Mouse (Mus musculus): Measurements from ENCODE around the gene Sctr. TPM values are rescaled to one million over a fixed set of nuclear protein-coding genes. Genes with fewer than 3 reads are reported as not detected.
A peak's percentile ranks its signal among the peaks of the same experiment; 100 is the strongest.

The Sctr gene
- polyA plus RNA-seq, 1 experiment from 2014 or later, result 0.42 TPM

GRCm38 (mm10) chr1:120109741-120110432 is 103.2 kb downstream of the Sctr start:
- Histone ChIP-seq H3K4me2 (replicated peaks; ENCODE audit: low read depth, low read length) (no peak overlapping the region), H3K9ac (replicated peaks; ENCODE audit: low read length) (no peak overlapping the region), H3K4me3 (ENCODE audit: low read length) (no peak overlapping the region), H3K27me3 (ENCODE audit: insufficient read depth, low read length) (no peaks in the 10 kb centered on the region), H3K4me1 (ENCODE audit: insufficient read depth, low read length) (no peaks in the 10 kb centered on the region), H3K36me3 (ENCODE audit: insufficient read depth, low read length) (peaks cover 23% of the 10 kb centered on the region), H3K27ac (ENCODE audit: low read length) (peak overlapping the region; percentile 60; the same call in 1 of the 2 replicates), H3K9me3 (ENCODE audit: low read length) (peaks cover 8% of the 10 kb centered on the region)
- WGBS, result 79% methylated on average over 19 of the region's 19 CpGs
- ATAC-seq (ENCODE audit: low FRiP score, low TSS enrichment), result peak; percentile 42; the same call in 1 of the 2 replicates

- Histone ChIP-seq H3K9ac (replicated peaks; ENCODE audit: low read length) (no peak overlapping the region), H3K4me2 (replicated peaks; ENCODE audit: low read depth, low read length) (no peak overlapping the region), H3K4me1 (ENCODE audit: insufficient read depth, low read length) (no peaks in the 10 kb centered on the region), H3K4me3 (ENCODE audit: low read length) (no peak overlapping the region), H3K36me3 (ENCODE audit: insufficient read depth, low read length) (peaks cover 37% of the 10 kb centered on the region), H3K9me3 (ENCODE audit: low read length) (peaks cover 9% of the 10 kb centered on the region), H3K27me3 (ENCODE audit: insufficient read depth, low read length) (no peaks in the 10 kb centered on the region), H3K27ac (ENCODE audit: low read length) (no peak overlapping the region)
- ATAC-seq (ENCODE audit: low FRiP score, low TSS enrichment), result no peak
- 87% methylated on average over 8 of the region's 8 CpGs for WGBS
Measured at GRCm38 (mm10) chr1:120111766-120112165, 105.1 kb downstream of the Sctr start.

- Histone ChIP-seq H3K4me1 (ENCODE audit: insufficient read depth, low read length) (peaks cover 6% of the 10 kb centered on the region; the same call in 1 of the 2 replicates), H3K36me3 (ENCODE audit: insufficient read depth, low read length) (peaks cover 42% of the 10 kb centered on the region), H3K9me3 (ENCODE audit: low read length) (peaks cover 9% of the 10 kb centered on the region), H3K9ac (replicated peaks; ENCODE audit: low read length) (no peak overlapping the region), H3K4me3 (ENCODE audit: low read length) (no peak overlapping the region), H3K27me3 (ENCODE audit: insufficient read depth, low read length) (no peaks in the 10 kb centered on the region), H3K27ac (ENCODE audit: low read length) (no peak overlapping the region), H3K4me2 (replicated peaks; ENCODE audit: low read depth, low read length) (no peak overlapping the region)
- WGBS, result 84% methylated on average over 12 of the region's 12 CpGs
- ATAC-seq (ENCODE audit: low FRiP score, low TSS enrichment), result 0 out of 2 replicates have a peak, but pooled peaks have one; percentile 28
Measured at GRCm38 (mm10) chr1:120112251-120113187, 105.8 kb downstream of the Sctr start.

Other genes with a start within 250 kb of the Sctr start
- gene Ptpn4, start 169.3 kb upstream of the Sctr start, polyA plus RNA-seq (2015; fragmentation: Nextera tagmentation; extraction: Ambion mirVana), result 5.1 and 5.8 TPM in 2 replicates
- 8.7 and 9.2 TPM in 2 replicates for gene Tmem177, start 93.7 kb upstream of the Sctr start, polyA plus RNA-seq (2015; fragmentation: Nextera tagmentation; extraction: Ambion mirVana)
- 0.21 and 0.22 TPM in 2 replicates for gene Cfap221, start 9.7 kb upstream of the Sctr start, polyA plus RNA-seq (2015; fragmentation: Nextera tagmentation; extraction: Ambion mirVana)
- 78.9 and 83.5 TPM in 2 replicates for gene Tmem37, start 67.2 kb downstream of the Sctr start, polyA plus RNA-seq (2015; fragmentation: Nextera tagmentation; extraction: Ambion mirVana)
- 658 and 708 TPM in 2 replicates for gene Dbi, start 114.2 kb downstream of the Sctr start, polyA plus RNA-seq (2015; fragmentation: Nextera tagmentation; extraction: Ambion mirVana)
- gene 3110009E18Rik, start 114.3 kb downstream of the Sctr start, polyA plus RNA-seq (2015; fragmentation: Nextera tagmentation; extraction: Ambion mirVana), result 13.5 and 16.7 TPM in 2 replicates

Measured in kidney, embryonic 16.5 days (tissue).